Mouse (Mus musculus) heart, embryonic 16.5 days (tissue): ENCODE data around the gene Mgst2. TPM values are rescaled to one million over a fixed set of nuclear protein-coding genes. Genes with fewer than 3 reads are reported as not detected.

Source experiments
- ATAC-seq: fragments of 200-750 bp; cut with Nextera tagmentation; replicated peaks from 2 replicates; pipeline ENCODE4 v1.8.0; 2017; ENCODE audit warnings: moderate number of reproducible peaks; ENCODE audit not compliant: insufficient read depth, low FRiP score; ENCODE audit errors: extremely low read depth
- H3K27ac ChIP-seq: fragments of 300-500 bp; sonication (generic); 2 replicates; pipeline ENCODE4 v1.5.1; 2014; ENCODE audit warnings: mild to moderate bottlenecking, low read length, control low read depth, moderate library complexity
- H3K27me3 ChIP-seq: fragments of 300-500 bp; sonication (generic); 2 replicates; pipeline ENCODE4 v1.6.1; 2014; ENCODE audit warnings: low read length, mixed read lengths; ENCODE audit not compliant: control insufficient read depth, insufficient read depth
- H3K36me3 ChIP-seq: fragments of 300-500 bp; sonication (generic); 2 replicates; pipeline ENCODE4 v1.6.1; 2014; ENCODE audit not compliant: control insufficient read depth, insufficient read depth
- H3K4me1 ChIP-seq: fragments of 300-500 bp; sonication (generic); 2 replicates; pipeline ENCODE4 v1.6.1; 2014; ENCODE audit warnings: low read length, mixed read lengths; ENCODE audit not compliant: control insufficient read depth, insufficient read depth
- H3K4me2 ChIP-seq: fragments of 300-500 bp; sonication (generic); 2 replicates; pipeline ENCODE4 v1.6.1; 2014; ENCODE audit warnings: low read depth, mild to moderate bottlenecking, control low read depth, low read length
- H3K4me3 ChIP-seq: fragments of 300-500 bp; sonication (generic); 2 replicates; pipeline ENCODE4 v1.5.1; 2014; ENCODE audit warnings: mild to moderate bottlenecking, control low read depth, low read length
- H3K9ac ChIP-seq: fragments of 300-500 bp; sonication (generic); 2 replicates; pipeline ENCODE4 v1.6.1; 2014; ENCODE audit warnings: low read length, control low read depth
- H3K9me3 ChIP-seq: fragments of 300-500 bp; sonication (generic); replicated peaks from 2 replicates; pipeline ENCODE4 v1.6.1; 2016; ENCODE audit warnings: low read length; ENCODE audit not compliant: control insufficient read depth
- WGBS: fragments of 180-500 bp; shearing (Covaris S2); extraction: QIAGEN DNeasy Blood & Tissue Kit; methylation state at CpG from one replicate; pipeline ENCODE4 v1.1.7; 2014; 5-methylcytosine and 5-hydroxymethylcytosine counted together
- polyA plus RNA-seq: library from polyadenylated mRNA; unstranded; fragments of >200 nt; fragmentation: Nextera tagmentation; extraction: Ambion mirVana; gene quantifications from 2 replicates; pipeline ENCODE4 v1.2.1, GENCODE M21; 2015

The Mgst2 gene
- polyA plus RNA-seq, 1 experiment from 2014 or later, result 13.8 TPM

GRCm38 (mm10) chr3:51686316-51686715 lies 26.2 kb downstream of the Mgst2 start:
- no peak overlapping the region for H3K9ac ChIP-seq
- no peaks in the 10 kb centered on the region for H3K9me3 ChIP-seq
- no peak overlapping the region for H3K27ac ChIP-seq
- H3K4me3 ChIP-seq, result no peak overlapping the region
- peaks cover 12% of the 10 kb centered on the region for H3K36me3 ChIP-seq
- no peak for ATAC-seq
- WGBS, result 82% methylated on average over 6 of the region's 6 CpGs
- H3K4me1 ChIP-seq, result no peaks in the 10 kb centered on the region
- H3K4me2 ChIP-seq, result no peak overlapping the region
- H3K27me3 ChIP-seq, result no peaks in the 10 kb centered on the region

- Histone ChIP-seq H3K36me3 (peaks cover 12% of the 10 kb centered on the region), H3K9me3 (no peaks in the 10 kb centered on the region), H3K27ac (no peak overlapping the region), H3K4me2 (no peak overlapping the region), H3K27me3 (no peaks in the 10 kb centered on the region), H3K4me1 (no peaks in the 10 kb centered on the region), H3K4me3 (no peak overlapping the region), H3K9ac (no peak overlapping the region)
- ATAC-seq, result no peak
- 87% methylated on average over 6 of the region's 6 CpGs for WGBS
Observed at GRCm38 (mm10) chr3:51686791-51687190, 26.6 kb downstream of the Mgst2 start.

- H3K9me3 ChIP-seq, result no peaks in the 10 kb centered on the region
- WGBS, result 61% methylated on average over 8 of the region's 8 CpGs
- peak; percentile 41; the same call in 1 of the 2 replicates for ATAC-seq
Observed at GRCm38 (mm10) chr3:51688725-51689124, 28.6 kb downstream of the Mgst2 start.

GRCm38 (mm10) chr3:51693196-51693595 lies 33.0 kb downstream of the Mgst2 start:
- Histone ChIP-seq H3K36me3 (peaks cover 12% of the 10 kb centered on the region), H3K9ac (no peak overlapping the region), H3K27ac (no peak overlapping the region), H3K4me1 (no peaks in the 10 kb centered on the region), H3K9me3 (no peaks in the 10 kb centered on the region), H3K27me3 (no peaks in the 10 kb centered on the region), H3K4me2 (no peak overlapping the region), H3K4me3 (no peak overlapping the region)
- 81% methylated on average over 10 of the region's 10 CpGs for WGBS
- ATAC-seq, result no peak

More at GRCm38 (mm10) chr3:51688725-51689124, 28.6 kb downstream of the Mgst2 start:
- no peaks in the 10 kb centered on the region for H3K4me1 ChIP-seq
- no peak overlapping the region for H3K27ac ChIP-seq
- peaks cover 12% of the 10 kb centered on the region for H3K36me3 ChIP-seq
- H3K4me3 ChIP-seq, result no peak overlapping the region
- H3K9ac ChIP-seq, result no peak overlapping the region
- no peaks in the 10 kb centered on the region for H3K27me3 ChIP-seq
- H3K4me2 ChIP-seq, result no peak overlapping the region

- Histone ChIP-seq H3K36me3 (peaks cover 10% of the 10 kb centered on the region), H3K27me3 (no peaks in the 10 kb centered on the region; the same call in 1 of the 2 replicates), H3K4me2 (no peak overlapping the region), H3K4me3 (no peak overlapping the region), H3K27ac (no peak overlapping the region), H3K4me1 (no peaks in the 10 kb centered on the region), H3K9ac (no peak overlapping the region), H3K9me3 (no peaks in the 10 kb centered on the region)
- no peak for ATAC-seq
- 85% methylated on average over 14 of the region's 14 CpGs for WGBS
Observed at GRCm38 (mm10) chr3:51694576-51694975, 34.4 kb downstream of the Mgst2 start.

- no peak overlapping the region for H3K27ac ChIP-seq
Observed at GRCm38 (mm10) chr3:51695713-51696112, 35.6 kb downstream of the Mgst2 start.

GRCm38 (mm10) chr3:51697931-51698330 lies 37.8 kb downstream of the Mgst2 start:
- no peak overlapping the region for H3K4me3 ChIP-seq
- H3K27ac ChIP-seq, result no peak overlapping the region
- H3K36me3 ChIP-seq, result no peaks in the 10 kb centered on the region
- ATAC-seq, result no peak
- 70% methylated on average over 3 of the region's 3 CpGs for WGBS
- H3K4me2 ChIP-seq, result no peak overlapping the region
- H3K4me1 ChIP-seq, result peaks cover 17% of the 10 kb centered on the region
- H3K9ac ChIP-seq, result no peak overlapping the region
- H3K9me3 ChIP-seq, result no peaks in the 10 kb centered on the region
- H3K27me3 ChIP-seq, result no peaks in the 10 kb centered on the region; the same call in 1 of the 2 replicates

More at GRCm38 (mm10) chr3:51695713-51696112, 35.6 kb downstream of the Mgst2 start:
- peaks cover 6% of the 10 kb centered on the region for H3K4me1 ChIP-seq
- H3K4me3 ChIP-seq, result no peak overlapping the region
- no peak for ATAC-seq
- H3K27me3 ChIP-seq, result no peaks in the 10 kb centered on the region; the same call in 1 of the 2 replicates
- WGBS, result 90% methylated on average over 3 of the region's 3 CpGs
- no peaks in the 10 kb centered on the region for H3K9me3 ChIP-seq
- H3K36me3 ChIP-seq, result no peaks in the 10 kb centered on the region
- H3K4me2 ChIP-seq, result no peak overlapping the region
- no peak overlapping the region for H3K9ac ChIP-seq

GRCm38 (mm10) chr3:51700123-51700522 lies 40.0 kb downstream of the Mgst2 start:
- ATAC-seq, result no peak
- H3K9me3 ChIP-seq, result no peaks in the 10 kb centered on the region
- H3K4me2 ChIP-seq, result no peak overlapping the region
- no peak overlapping the region for H3K4me3 ChIP-seq
- H3K9ac ChIP-seq, result no peak overlapping the region
- H3K27ac ChIP-seq, result no peak overlapping the region
- 62% methylated on average over 4 of the region's 4 CpGs for WGBS
- peaks cover 17% of the 10 kb centered on the region for H3K4me1 ChIP-seq
- H3K27me3 ChIP-seq, result no peaks in the 10 kb centered on the region; the same call in 1 of the 2 replicates
- H3K36me3 ChIP-seq, result no peaks in the 10 kb centered on the region

GRCm38 (mm10) chr3:51700731-51701280 lies 40.6 kb downstream of the Mgst2 start:
- no peak for ATAC-seq
- Histone ChIP-seq H3K36me3 (no peaks in the 10 kb centered on the region), H3K27me3 (no peaks in the 10 kb centered on the region; the same call in 1 of the 2 replicates), H3K4me3 (peak overlapping the region; percentile 52), H3K4me1 (peaks cover 17% of the 10 kb centered on the region), H3K9ac (peak overlapping the region; percentile 65), H3K4me2 (peak overlapping the region; percentile 80), H3K27ac (peak overlapping the region; percentile 72), H3K9me3 (no peaks in the 10 kb centered on the region)
- 18% methylated on average over 15 of the region's 15 CpGs for WGBS
